ENCODE assay signal across 21 mouse cellular contexts in genomic region chr12:70775609-70776008, GRCm38 (mm10). TPM values are rescaled to one million over a fixed set of nuclear protein-coding genes. Genes with fewer than 3 reads are reported as not detected.
DNase-seq lines count a peak whose midpoint lies in the region; ATAC-seq and TF ChIP-seq lines count a peak whose summit lies in the region.
"Had no signal": no experiment of that assay in that cellular context is flagged by ENCODE, and none has a peak within 500 bp of the region (broad histone marks: within the 10 kb centered on the region; RNA-seq: fewer than 3 reads in every experiment).

No protein-coding gene starts in this region.

- no peak overlapping the region for H3K27ac ChIP-seq in liver, adult 2 months (replicated peaks; ENCODE audit: insufficient read depth, low read depth, low read length)
- no peak overlapping the region for H3K27ac ChIP-seq in liver, embryonic 12.5 days
- H3K27ac ChIP-seq in stomach, embryonic 14.5 days (ENCODE audit: low read length) = no peak overlapping the region
- H3K27ac ChIP-seq: embryonic facial prominence, embryonic 12.5 days; heart, embryonic 15.5 days; limb, embryonic 13.5 days; midbrain, embryonic 12.5 days; neural tube, embryonic 15.5 days had no signal

- H3K9me3 ChIP-seq in liver, embryonic 12.5 days (replicated peaks) = no peaks in the 10 kb centered on the region
- H3K9me3 ChIP-seq in stomach, embryonic 14.5 days (ENCODE audit: control insufficient read depth, low read depth, low read length) = no peaks in the 10 kb centered on the region
- H3K9me3 ChIP-seq: embryonic facial prominence, embryonic 12.5 days; forebrain, embryonic 15.5 days; heart, embryonic 15.5 days; limb, embryonic 13.5 days; midbrain, embryonic 12.5 days; neural tube, embryonic 15.5 days had no signal

- no peak overlapping the region for H3K9ac ChIP-seq in liver, adult 2 months (ENCODE audit: low read depth, low read length)
- no peak overlapping the region for H3K9ac ChIP-seq in liver, embryonic 12.5 days
- no peak overlapping the region for H3K9ac ChIP-seq in stomach, embryonic 14.5 days (replicated peaks; ENCODE audit: low read depth, low read length)
- H3K9ac ChIP-seq: embryonic facial prominence, embryonic 12.5 days; forebrain, embryonic 15.5 days; heart, embryonic 15.5 days; limb, embryonic 13.5 days; midbrain, embryonic 12.5 days; neural tube, embryonic 15.5 days had no signal

- ATAC-seq in liver, embryonic 12.5 days = no peak
- 0 out of 2 replicates have a peak, but pooled peaks have one; percentile 63 for ATAC-seq in stomach, embryonic 14.5 days (ENCODE audit: insufficient number of reproducible peaks, insufficient read depth, low FRiP score, low read depth)
- ATAC-seq in granulocyte monocyte progenitor cell, adult 5-6 weeks (replicated peaks; ENCODE audit: poor library complexity, severe bottlenecking) = no peak
- ATAC-seq: CD4-positive, CD25-positive, alpha-beta regulatory T cell, adult 4 months; forebrain, embryonic 15.5 days; inflammation-experienced regulatory T-cells, adult 6 months had no signal

- no peaks in the 10 kb centered on the region for H3K36me3 ChIP-seq in liver, adult 2 months (ENCODE audit: control insufficient read depth, insufficient read depth, low read length)
- no peaks in the 10 kb centered on the region for H3K36me3 ChIP-seq in liver, embryonic 12.5 days
- H3K36me3 ChIP-seq in stomach, embryonic 14.5 days (ENCODE audit: control insufficient read depth, insufficient read depth, low read length) = no peaks in the 10 kb centered on the region
- H3K36me3 ChIP-seq: embryonic facial prominence, embryonic 12.5 days; forebrain, embryonic 15.5 days; heart, embryonic 15.5 days; limb, embryonic 13.5 days; midbrain, embryonic 12.5 days; neural tube, embryonic 15.5 days had no signal

- no peak for TF ChIP-seq POLR2A in liver, adult 2 months (IDR thresholded peaks at IDR 0.05; ENCODE audit: extremely low read depth, insufficient read depth, low read length)

- TF ChIP-seq CTCF in liver, adult 2 months (IDR thresholded peaks at IDR 0.05; ENCODE audit: low read depth, low read length) = no peak

- no peaks in the 10 kb centered on the region for H3K79me2 ChIP-seq in liver, adult 2 months (ENCODE audit: control insufficient read depth, insufficient read depth, low read length)

- no peak overlapping the region for H3K4me2 ChIP-seq in liver, embryonic 12.5 days
- no peak overlapping the region for H3K4me2 ChIP-seq in stomach, embryonic 14.5 days (replicated peaks; ENCODE audit: low read depth, low read length)
- H3K4me2 ChIP-seq: embryonic facial prominence, embryonic 12.5 days; forebrain, embryonic 15.5 days; heart, embryonic 15.5 days; limb, embryonic 13.5 days; midbrain, embryonic 12.5 days; neural tube, embryonic 15.5 days had no signal

- H3K27me3 ChIP-seq in liver, adult 2 months (ENCODE audit: control insufficient read depth, insufficient read depth, low read length) = no peaks in the 10 kb centered on the region
- no peaks in the 10 kb centered on the region for H3K27me3 ChIP-seq in liver, embryonic 12.5 days (replicated peaks)
- no peaks in the 10 kb centered on the region for H3K27me3 ChIP-seq in stomach, embryonic 14.5 days (ENCODE audit: control insufficient read depth, insufficient read depth, low read length)
- H3K27me3 ChIP-seq: embryonic facial prominence, embryonic 12.5 days; forebrain, embryonic 15.5 days; heart, embryonic 15.5 days; limb, embryonic 13.5 days; midbrain, embryonic 12.5 days; neural tube, embryonic 15.5 days had no signal

- peak; percentile 18 for DNase-seq in liver, adult 2 months (ENCODE audit: extremely low read depth, low read depth, low spot score)
- DNase-seq in urinary bladder, postnatal 14 days (ENCODE audit: low spot score) = peak; percentile 28
- DNase-seq in urinary bladder, postnatal 10 days (ENCODE audit: low spot score) = no peak
- DNase-seq in cerebellum, postnatal 36 days = no peak
- DNase-seq in gastrocnemius, postnatal 10 days = no peak
- DNase-seq: adrenal gland, postnatal 25 days; cerebellum, adult 18-20 months; retina, postnatal 1 day; thymus, postnatal 25 days had no signal

- WGBS in liver, adult 2 months = 55% methylated on average over 8 of the region's 8 CpGs
- WGBS in liver, embryonic 12.5 days (ENCODE audit: insufficient replicate concordance) = 79% methylated on average over 8 of the region's 8 CpGs
- WGBS in stomach, embryonic 14.5 days = 73% methylated on average over 8 of the region's 8 CpGs

- H3K4me1 ChIP-seq in liver, adult 2 months (ENCODE audit: control insufficient read depth, insufficient read depth, low read length) = no peaks in the 10 kb centered on the region
- H3K4me1 ChIP-seq in liver, embryonic 12.5 days = no peaks in the 10 kb centered on the region
- H3K4me1 ChIP-seq in stomach, embryonic 14.5 days (ENCODE audit: control insufficient read depth, insufficient read depth, low read length) = no peaks in the 10 kb centered on the region
- H3K4me1 ChIP-seq: limb, embryonic 13.5 days; midbrain, embryonic 12.5 days had no signal

- H3K4me3 ChIP-seq in liver, adult 2 months (ENCODE audit: insufficient read depth, low read depth, low read length) = no peak overlapping the region
- H3K4me3 ChIP-seq in liver, embryonic 12.5 days = no peak overlapping the region
- no peak overlapping the region for H3K4me3 ChIP-seq in stomach, embryonic 14.5 days (ENCODE audit: low read depth, low read length)
- H3K4me3 ChIP-seq: embryonic facial prominence, embryonic 12.5 days; forebrain, embryonic 15.5 days; heart, embryonic 15.5 days; layer of hippocampus, adult 2 months; limb, embryonic 13.5 days; midbrain, embryonic 12.5 days; neural tube, embryonic 15.5 days had no signal

RNA-seq across cellular contexts. Expression of gene Frmd6, which starts 49.7 kb away (rescaled TPM):
- total RNA-seq in liver, adult 2 months (2014; rRNA removed) = 3.0 and 3.6 TPM in 2 replicates
- 1.3 and 1.4 TPM in 2 replicates for polyA plus RNA-seq in liver, adult 2 months (2012; rRNA removed)
- polyA plus RNA-seq in liver, embryonic 12.5 days (2016; fragmentation: Nextera tagmentation; extraction: Ambion mirVana) = 5.0 and 5.3 TPM in 2 replicates
- 32.5 and 36.2 TPM in 2 replicates for polyA plus RNA-seq in stomach, embryonic 14.5 days (2014; fragmentation: Nextera tagmentation; extraction: Ambion mirVana)
- total RNA-seq in granulocyte monocyte progenitor cell, adult 5-6 weeks (2014; fragmentation: Nextera tagmentation) = 2.6 and 4.1 TPM in 2 replicates
- total RNA-seq in granulocyte monocyte progenitor cell, adult 5-6 weeks (2017) = 4.1 and 7.4 TPM in 2 replicates
- total RNA-seq in gastrocnemius, postnatal 10 days (2021) = 10 to 100 TPM; 27.4 to 34.5 TPM

Comparison
In these comparisons a context has a peak if more than half of its experiments do, and no peak if none do; other contexts are left out.
1. DNase-seq: peak in liver, adult 2 months (single experiment) and urinary bladder, postnatal 14 days (single experiment); none in urinary bladder, postnatal 10 days (single experiment), cerebellum, postnatal 36 days (0 of 2) and gastrocnemius, postnatal 10 days (single experiment).